Mouse (Mus musculus) hindbrain, postnatal 0 days (tissue): Measurements from ENCODE around the gene Angptl4. TPM values are rescaled to one million over a fixed set of nuclear protein-coding genes. Genes with fewer than 3 reads are reported as not detected.
A peak's percentile ranks its signal among the peaks of the same experiment; 100 is the strongest.
"Not testable (repeated sequence)": the region's sequence is repeated elsewhere in the genome, so short reads cannot be mapped to it uniquely, and the experiment has no call there.

Source experiments
- ATAC-seq: fragments of 200-750 bp; cut with Nextera tagmentation; 2 replicates; pipeline ENCODE4 v1.8.0; 2017; ENCODE audit warnings: mild to moderate bottlenecking, moderate TSS enrichment, moderate library complexity
- DNase-seq: peaks from one replicate; pipeline ENCODE4 v3.0.0-alpha.2; 2015; ENCODE audit warnings: low spot score
- H3K27ac ChIP-seq: fragments of 300-500 bp; sonication (generic); 2 replicates; pipeline ENCODE4 v1.5.1; 2014; ENCODE audit warnings: mild to moderate bottlenecking
- H3K27me3 ChIP-seq: fragments of 300-500 bp; sonication (generic); 2 replicates; pipeline ENCODE4 v1.6.1; 2014; ENCODE audit warnings: low read length, mixed read lengths; ENCODE audit not compliant: insufficient read depth
- H3K36me3 ChIP-seq: fragments of 300-500 bp; sonication (generic); 2 replicates; pipeline ENCODE4 v1.6.1; 2014; ENCODE audit warnings: low read length, mixed read lengths; ENCODE audit not compliant: insufficient read depth
- H3K4me1 ChIP-seq: fragments of 300-500 bp; sonication (generic); 2 replicates; pipeline ENCODE4 v1.6.1; 2014; ENCODE audit warnings: antibody characterized with exemption, low read length, mixed read lengths; ENCODE audit not compliant: insufficient read depth
- H3K4me2 ChIP-seq: fragments of 300-500 bp; sonication (generic); 2 replicates; pipeline ENCODE4 v1.6.1; 2014; ENCODE audit warnings: low read depth, mild to moderate bottlenecking, low read length, moderate library complexity, mixed read lengths
- H3K4me3 ChIP-seq: fragments of 300-500 bp; sonication (generic); 2 replicates; pipeline ENCODE4 v1.5.1; 2014; ENCODE audit warnings: low read length
- H3K9ac ChIP-seq: fragments of 300-500 bp; sonication (generic); replicated peaks from 2 replicates; pipeline ENCODE4 v1.6.1; 2014; ENCODE audit warnings: mild to moderate bottlenecking, low read length, moderate library complexity, mixed read lengths
- H3K9me3 ChIP-seq: fragments of 300-500 bp; sonication (generic); 2 replicates; pipeline ENCODE4 v1.6.1; 2016; ENCODE audit warnings: low read length, mixed read lengths
- CTCF ChIP-seq: IDR thresholded peaks from 2 replicates; pipeline ENCODE4 v1.5.1; 2016; ENCODE audit warnings: antibody characterized with exemption, control low read depth, low read depth
- WGBS: fragments of 180-500 bp; shearing (Covaris S2); extraction: QIAGEN DNeasy Blood & Tissue Kit; methylation state at CpG from one replicate; pipeline ENCODE4 v1.1.7; 2014; 5-methylcytosine and 5-hydroxymethylcytosine counted together
- polyA plus RNA-seq: library from polyadenylated mRNA; unstranded; fragments of >200 nt; fragmentation: Nextera tagmentation; extraction: Ambion mirVana; gene quantifications from 2 replicates; pipeline ENCODE4 v1.2.1, GENCODE M21; 2015
- total RNA-seq: library from RNA; depleted of rRNA; stranded (reverse); fragments of >200 nt; gene quantifications from 2 replicates; pipeline ENCODE4 v1.2.3, GENCODE M21; 2014; rRNA removed

The Angptl4 gene
- total RNA-seq (24.0 and 24.7 TPM in 2 replicates), polyA plus RNA-seq (31.9 and 37.5 TPM in 2 replicates)

DNA sequence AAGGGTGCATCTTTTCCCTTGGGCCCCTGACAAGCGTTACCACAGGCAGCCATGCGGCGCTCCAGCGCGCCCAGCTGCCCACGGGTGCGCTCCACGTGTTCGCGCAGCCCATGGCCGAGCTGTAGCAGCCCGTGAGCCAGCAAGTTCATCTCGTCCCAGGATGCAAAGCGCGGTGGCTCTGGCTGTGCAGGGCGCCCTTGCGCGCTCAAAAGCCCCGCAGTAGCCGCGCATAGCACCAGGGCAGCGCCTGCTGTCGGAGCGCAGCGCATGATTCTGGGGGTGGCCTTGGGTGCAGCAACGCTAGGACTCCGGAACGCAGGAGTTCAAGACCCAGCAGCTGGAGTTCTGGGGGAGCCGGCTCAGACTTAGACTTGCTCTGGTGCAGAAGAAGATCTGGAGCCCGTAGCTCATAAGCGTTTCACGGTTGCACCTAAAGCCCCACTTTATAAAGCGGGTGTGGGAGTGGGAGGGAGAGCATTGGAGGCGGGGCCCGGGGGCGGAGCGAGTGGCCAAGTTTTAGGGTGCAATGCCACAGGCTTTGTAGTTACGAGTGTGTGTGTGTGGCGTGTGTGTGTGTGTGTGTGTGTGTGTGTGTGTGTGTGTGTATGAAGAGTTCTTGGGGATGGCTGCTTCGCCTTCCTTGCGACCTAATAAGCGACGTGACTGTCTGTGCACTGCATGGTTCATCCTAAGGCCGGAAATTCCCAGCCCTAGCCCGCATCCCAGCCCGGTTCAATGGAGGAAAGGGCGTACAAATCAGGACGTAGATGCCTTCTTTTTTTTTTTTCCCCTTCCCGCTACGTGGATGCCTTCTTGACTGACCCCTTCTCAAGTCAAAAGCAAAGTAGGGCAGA lies at the start of gene Angptl4:
Angptl4 (minus strand) TSS at position 707 of the 854 bp plus-strand sequence.
- peak within 1 kb of the TSS; percentile 46 for H3K4me3 ChIP-seq
- TF ChIP-seq CTCF: no peak
- WGBS: 1% methylated on average over 50 of the region's 50 CpGs
- DNase-seq: peak; percentile 72
- peak within 1 kb of the TSS; percentile 86 for H3K4me2 ChIP-seq
- H3K36me3 ChIP-seq: no peaks in the 10 kb centered on the region
- peak; percentile 76 for ATAC-seq
- H3K27ac ChIP-seq: peak within 1 kb of the TSS; percentile 75
- H3K9me3 ChIP-seq: no peaks in the 10 kb centered on the region
- H3K9ac ChIP-seq: peak within 1 kb of the TSS; percentile 51
- H3K4me1 ChIP-seq: peaks cover 29% of the 10 kb centered on the region
- H3K27me3 ChIP-seq: no peaks in the 10 kb centered on the region

DNA sequence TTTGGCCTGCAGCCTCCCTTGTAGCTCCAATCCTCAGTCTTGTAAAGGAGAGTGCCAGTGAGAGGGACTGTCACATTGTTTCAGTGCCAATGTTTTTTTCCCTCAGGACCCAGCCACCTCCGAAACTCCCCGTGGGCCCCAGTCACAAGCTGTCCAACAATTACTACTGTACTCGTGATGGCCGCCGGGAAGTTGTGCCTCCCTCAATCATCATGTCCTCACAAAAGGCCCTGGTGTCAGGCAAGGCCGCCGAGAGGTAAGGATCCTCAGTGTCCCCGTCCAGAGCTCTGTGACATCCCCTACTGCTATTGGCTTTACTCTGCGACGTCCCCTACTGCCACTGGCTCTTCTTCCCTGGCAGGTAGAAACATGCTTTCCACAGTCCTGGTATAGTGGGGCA lies 47.9 kb upstream of the Angptl4 start:
- WGBS: 85% methylated on average over 10 of the region's 10 CpGs
- H3K4me2 ChIP-seq: no peak overlapping the region
- no peak overlapping the region for H3K4me3 ChIP-seq
- no peak for TF ChIP-seq CTCF
- DNase-seq (no peak), ATAC-seq (no peak)
- H3K36me3 ChIP-seq: peaks cover 22% of the 10 kb centered on the region
- no peaks in the 10 kb centered on the region for H3K4me1 ChIP-seq
- no peak overlapping the region for H3K27ac ChIP-seq
- no peaks in the 10 kb centered on the region for H3K9me3 ChIP-seq
- H3K27me3 ChIP-seq: no peaks in the 10 kb centered on the region
- H3K9ac ChIP-seq: no peak overlapping the region

DNA sequence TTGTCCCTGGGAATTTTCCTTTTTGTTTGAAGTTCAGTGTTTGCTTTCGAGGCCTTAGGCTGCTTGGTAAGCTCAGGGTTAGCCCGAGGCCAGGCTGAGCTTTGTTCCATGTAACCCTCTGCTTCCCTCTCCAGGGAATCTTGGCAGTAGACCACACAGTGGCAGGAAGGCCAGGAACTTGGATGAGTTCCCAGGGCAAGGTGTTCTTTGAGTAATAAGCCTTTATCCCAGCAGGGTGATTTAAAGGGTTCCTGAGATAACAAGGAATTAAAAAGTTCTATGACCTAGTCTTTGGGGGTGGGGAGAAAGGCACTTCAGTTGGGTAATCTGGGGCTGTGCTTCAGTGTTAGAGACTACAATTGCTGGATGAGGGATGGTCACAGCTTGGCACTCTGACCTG lies 47.3 kb upstream of the Angptl4 start:
- H3K4me1 ChIP-seq: no peaks in the 10 kb centered on the region
- ATAC-seq: no peak
- WGBS: 45% methylated on average over 2 of the region's 2 CpGs
- H3K36me3 ChIP-seq: peaks cover 15% of the 10 kb centered on the region
- no peak overlapping the region for H3K4me2 ChIP-seq
- no peaks in the 10 kb centered on the region for H3K9me3 ChIP-seq
- H3K9ac ChIP-seq: no peak overlapping the region
- no peak for TF ChIP-seq CTCF
- H3K27ac ChIP-seq: no peak overlapping the region
- H3K27me3 ChIP-seq: no peaks in the 10 kb centered on the region
- H3K4me3 ChIP-seq: no peak overlapping the region
- DNase-seq: no peak

DNA sequence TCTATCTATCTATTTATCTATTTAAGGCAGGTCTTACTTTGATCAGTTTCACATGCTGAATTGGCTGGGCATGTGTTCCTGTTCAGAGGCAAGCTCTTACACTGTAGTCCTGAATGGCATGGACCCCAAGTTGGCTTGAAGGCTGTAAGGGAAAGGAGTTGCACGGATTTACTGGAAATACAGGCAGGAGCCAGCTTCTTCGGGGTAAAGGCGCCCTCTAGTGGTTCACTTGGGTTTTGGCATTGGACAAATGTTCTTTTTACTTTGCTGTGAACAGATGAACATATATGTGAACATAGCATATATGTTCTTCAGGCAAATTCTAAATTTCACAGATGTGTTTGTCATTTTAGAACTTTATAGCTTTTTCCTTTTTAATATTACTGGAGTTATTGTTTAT lies 45.2 kb upstream of the Angptl4 start:
- 0% methylated on average over 3 of the region's 3 CpGs for WGBS
- Histone ChIP-seq H3K4me1 (peaks cover 11% of the 10 kb centered on the region), H3K27ac (no peak overlapping the region), H3K27me3 (no peaks in the 10 kb centered on the region), H3K9ac (no peak overlapping the region), H3K36me3 (peaks cover 17% of the 10 kb centered on the region), H3K4me2 (no peak overlapping the region), H3K4me3 (no peak overlapping the region), H3K9me3 (no peaks in the 10 kb centered on the region)
- ATAC-seq (no peak), DNase-seq (peak; percentile 89)
- peak; percentile 91 for TF ChIP-seq CTCF

DNA sequence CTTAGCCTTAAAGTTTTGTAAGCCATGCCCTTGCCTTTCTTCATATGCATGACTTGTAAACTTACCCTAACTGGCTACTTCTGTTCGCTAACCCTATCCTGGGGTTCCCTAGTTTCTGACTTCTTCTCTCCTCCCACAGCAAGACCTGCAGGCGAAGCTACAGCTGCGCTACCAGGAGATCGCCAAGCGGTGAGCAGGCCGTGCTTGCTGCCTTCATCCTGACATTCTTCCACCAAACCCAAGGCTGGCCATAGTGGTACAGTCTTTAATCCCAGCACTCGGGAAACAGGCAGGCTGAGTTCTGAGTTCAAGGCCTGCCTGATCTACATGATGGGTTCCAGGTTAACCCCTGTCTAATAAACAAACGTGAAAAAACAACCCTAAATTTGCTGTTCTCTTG lies 43.8 kb upstream of the Angptl4 start:
- Histone ChIP-seq H3K9ac (peak overlapping the region; percentile 79), H3K27ac (peak overlapping the region; percentile 82; the same call in 1 of the 2 replicates), H3K4me1 (peaks cover 11% of the 10 kb centered on the region), H3K4me2 (peak overlapping the region; percentile 88), H3K4me3 (peak overlapping the region; percentile 79), H3K9me3 (no peaks in the 10 kb centered on the region), H3K27me3 (no peaks in the 10 kb centered on the region), H3K36me3 (peaks cover 27% of the 10 kb centered on the region)
- 88% methylated on average over 8 of the region's 8 CpGs for WGBS
- ATAC-seq (no peak), DNase-seq (no peak)
- TF ChIP-seq CTCF: no peak

DNA sequence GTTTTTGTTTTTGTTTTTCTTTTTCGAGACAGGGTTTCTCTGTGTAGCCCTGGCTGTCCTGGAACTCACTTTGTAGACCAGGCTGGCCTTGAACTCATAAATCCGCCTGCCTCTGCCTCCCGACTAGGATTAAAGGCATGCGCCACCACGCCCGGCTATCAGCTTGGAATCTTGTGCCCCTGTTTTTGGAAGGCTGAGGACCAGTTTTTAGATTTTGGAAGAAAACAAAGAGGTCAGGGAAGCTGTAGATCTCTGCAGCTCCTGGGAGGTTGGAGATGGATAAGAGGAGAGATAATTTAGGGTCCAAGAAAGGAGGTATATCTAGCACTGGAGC lies 43.3 kb upstream of the Angptl4 start:
- H3K36me3 ChIP-seq: peaks cover 25% of the 10 kb centered on the region
- peak overlapping the region; percentile 88 for H3K4me2 ChIP-seq
- peak overlapping the region; percentile 82 for H3K27ac ChIP-seq
- H3K4me3 ChIP-seq: peak overlapping the region; percentile 79
- H3K9me3 ChIP-seq, DNase-seq, H3K27me3 ChIP-seq, ATAC-seq: not testable (repeated sequence)
- 10% methylated on average over 6 of the region's 6 CpGs for WGBS
- peaks cover 11% of the 10 kb centered on the region for H3K4me1 ChIP-seq
- H3K9ac ChIP-seq: peak overlapping the region; percentile 79
